Mouse (Mus musculus): ENCODE data around the gene Adgrl4.

DNA sequence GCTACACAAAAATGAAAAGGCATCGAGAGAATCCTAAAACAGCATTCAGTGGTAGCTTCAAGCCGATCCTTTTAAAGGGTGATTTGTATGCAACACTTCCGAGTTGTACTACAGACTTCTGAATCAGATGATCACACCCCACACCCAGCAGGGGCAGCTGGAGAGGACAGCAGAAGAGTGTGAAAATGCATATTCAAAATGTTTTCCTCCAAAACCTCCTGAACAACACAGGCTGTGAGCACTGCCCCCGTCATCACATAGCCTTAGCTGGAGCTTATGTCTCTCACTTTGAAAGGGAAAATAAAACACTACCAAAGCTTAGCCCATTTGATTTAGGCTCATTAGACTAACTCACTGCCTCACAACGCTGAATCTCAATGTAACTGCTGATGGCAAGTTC is 113.3 kb downstream of the Adgrl4 start:
- no peak for TF ChIP-seq GATA1 (IDR thresholded peaks at IDR 0.05; ENCODE audit: borderline replicate concordance, low read length)
- no peak for TF ChIP-seq FLI1 (IDR thresholded peaks at IDR 0.05; ENCODE audit: low read length)
